Mouse (Mus musculus) heart, embryonic 14.5 days (tissue): ENCODE results near the gene Pelp1. TPM values are rescaled to one million over a fixed set of nuclear protein-coding genes. Genes with fewer than 3 reads are reported as not detected.
"Not testable (repeated sequence)": the region's sequence is repeated elsewhere in the genome, so short reads cannot be mapped to it uniquely, and the experiment has no call there.

Experiments used
- ATAC-seq: fragments of 200-750 bp; cut with Nextera tagmentation; 2 replicates; pipeline ENCODE4 v1.8.0; 2017; ENCODE audit warnings: low read depth, moderate TSS enrichment; ENCODE audit not compliant: insufficient number of reproducible peaks, insufficient read depth, low FRiP score
- H3K27ac ChIP-seq, 2 experiments: fragments of 200-500 bp in 1 of 2; fragments of 300-500 bp in 1 of 2; sonication (generic) in 1 of 2; replicated peaks in 1 of 2; 2 replicates each; pipeline ENCODE4 v1.5.1; 2012 to 2014; ENCODE audit warnings: low read depth in 2 of 2, low read length in 2 of 2, control low read depth in 1 of 2, mild to moderate bottlenecking in 1 of 2, mixed read lengths in 1 of 2; ENCODE audit not compliant: control insufficient read depth in 1 of 2, insufficient read depth in 1 of 2
- H3K27me3 ChIP-seq: fragments of 300-500 bp; sonication (generic); 2 replicates; pipeline ENCODE4 v1.6.1; 2014; ENCODE audit warnings: mild to moderate bottlenecking, low read length, control low read depth; ENCODE audit not compliant: control insufficient read depth, insufficient read depth
- H3K36me3 ChIP-seq: fragments of 300-500 bp; sonication (generic); 2 replicates; pipeline ENCODE4 v1.6.1; 2014; ENCODE audit warnings: mild to moderate bottlenecking, control low read depth, low read length, mixed read lengths; ENCODE audit not compliant: control insufficient read depth, insufficient read depth
- H3K4me1 ChIP-seq, 2 experiments: fragments of 200-500 bp in 1 of 2; fragments of 300-500 bp in 1 of 2; sonication (generic) in 1 of 2; 2 replicates each; pipeline ENCODE4 v1.6.1; 2012 to 2014; ENCODE audit warnings: low read length in 2 of 2, control low read depth in 1 of 2, mixed read lengths in 1 of 2; ENCODE audit not compliant: control insufficient read depth in 2 of 2, insufficient read depth in 2 of 2
- H3K4me2 ChIP-seq: fragments of 300-500 bp; sonication (generic); 2 replicates; pipeline ENCODE4 v1.6.1; 2014; ENCODE audit warnings: mild to moderate bottlenecking, low read length
- H3K4me3 ChIP-seq, 2 experiments: fragments of 200-500 bp in 1 of 2; fragments of 300-500 bp in 1 of 2; sonication (generic) in 1 of 2; 2 replicates each; pipeline ENCODE4 v1.5.1; 2012 to 2014; ENCODE audit warnings: low read length in 2 of 2, mild to moderate bottlenecking in 2 of 2, control low read depth in 1 of 2, low read depth in 1 of 2, moderate library complexity in 1 of 2; ENCODE audit not compliant: control insufficient read depth in 1 of 2, insufficient read depth in 1 of 2
- H3K9ac ChIP-seq: fragments of 300-500 bp; sonication (generic); 2 replicates; pipeline ENCODE4 v1.6.1; 2014; ENCODE audit warnings: mild to moderate bottlenecking, low read length
- H3K9me3 ChIP-seq: fragments of 300-500 bp; sonication (generic); 2 replicates; pipeline ENCODE4 v1.6.1; 2016; ENCODE audit warnings: low read length, control low read depth; ENCODE audit not compliant: control insufficient read depth
- WGBS: fragments of 180-500 bp; shearing (Covaris S2); extraction: QIAGEN DNeasy Blood & Tissue Kit; methylation state at CpG from one replicate; pipeline ENCODE4 v1.1.7; 2014; 5-methylcytosine and 5-hydroxymethylcytosine counted together
- polyA plus RNA-seq: library from polyadenylated mRNA; unstranded; fragments of >200 nt; fragmentation: Nextera tagmentation; extraction: Ambion mirVana; gene quantifications from 2 replicates; pipeline ENCODE4 v1.2.1, GENCODE M21; 2014

Pelp1 gene
- polyA plus RNA-seq, 1 experiment from 2014 or later, result 17.8 TPM

GRCm38 (mm10) chr11:70381330-70381729 lies 28.5 kb downstream of the Pelp1 start:
- ATAC-seq, result no peak
- Histone ChIP-seq H3K36me3 (peaks cover 13% of the 10 kb centered on the region; the same call in 1 of the 2 replicates), H3K27ac (no peak overlapping the region), H3K27me3 (no peaks in the 10 kb centered on the region), H3K4me1 (peaks cover 4% of the 10 kb centered on the region in 2 experiments; a peak in 3 of 4 replicates), H3K9me3 (no peaks in the 10 kb centered on the region), H3K9ac (no peak overlapping the region), H3K4me3 (no peak overlapping the region), H3K4me2 (no peak overlapping the region)
- 71% methylated on average over 2 of the region's 2 CpGs for WGBS

DNA sequence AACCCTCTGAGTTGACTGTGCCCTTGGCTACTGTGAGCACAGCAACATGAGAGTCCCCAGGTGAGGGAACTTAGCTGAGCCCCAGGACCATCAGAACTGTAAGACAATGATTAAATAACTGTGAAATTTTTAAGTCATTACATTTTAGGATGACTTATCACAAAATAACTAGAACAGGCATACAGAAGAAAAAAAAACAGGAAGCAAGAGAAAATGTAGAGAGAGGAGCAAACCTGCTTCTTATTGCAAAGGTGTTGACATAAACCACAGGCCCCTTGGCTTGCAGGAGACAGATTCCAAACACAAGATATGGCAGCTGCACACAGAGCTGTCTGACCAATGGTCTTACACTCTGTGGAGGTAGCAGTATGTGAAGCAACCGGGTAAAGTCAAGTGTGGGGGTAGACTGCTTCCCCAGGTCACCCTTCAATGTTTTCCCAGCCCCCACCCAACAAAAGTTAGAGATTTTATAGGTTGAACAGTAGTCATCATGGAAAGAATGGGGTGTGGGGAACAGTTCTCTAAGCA lies 29.3 kb downstream of the Pelp1 start:
- peaks cover 4% of the 10 kb centered on the region in 2 experiments; a peak in 3 of 4 replicates for H3K4me1 ChIP-seq

GRCm38 (mm10) chr11:70376054-70376453 lies 33.8 kb downstream of the Pelp1 start:
- 85% methylated on average over 6 of the region's 6 CpGs for WGBS
- no peak overlapping the region for H3K4me2 ChIP-seq
- H3K27ac ChIP-seq, result no peak overlapping the region
- no peak for ATAC-seq
- no peak overlapping the region for H3K4me3 ChIP-seq
- no peaks in the 10 kb centered on the region for H3K36me3 ChIP-seq
- H3K27me3 ChIP-seq, result no peaks in the 10 kb centered on the region
- peaks cover 4% of the 10 kb centered on the region in 2 experiments; a peak in 3 of 4 replicates for H3K4me1 ChIP-seq
- no peak overlapping the region for H3K9ac ChIP-seq
- H3K9me3 ChIP-seq, result no peaks in the 10 kb centered on the region

More for the DNA sequence above, 29.3 kb downstream of the Pelp1 start:
- Histone ChIP-seq H3K27me3 (no peaks in the 10 kb centered on the region), H3K27ac (no peak overlapping the region), H3K4me3 (no peak overlapping the region), H3K4me2 (no peak overlapping the region), H3K9ac (no peak overlapping the region), H3K9me3 (no peaks in the 10 kb centered on the region), H3K36me3 (peaks cover 7% of the 10 kb centered on the region; the same call in 1 of the 2 replicates)
- no peak for ATAC-seq
- WGBS, result 17% methylated on average over 1 of the region's 1 CpGs

GRCm38 (mm10) chr11:70374302-70374701 lies 35.5 kb downstream of the Pelp1 start:
- no peak overlapping the region for H3K9ac ChIP-seq
- H3K4me2 ChIP-seq, result no peak overlapping the region
- H3K9me3 ChIP-seq, result no peaks in the 10 kb centered on the region
- H3K27ac ChIP-seq, result no peak overlapping the region
- no peak overlapping the region for H3K4me3 ChIP-seq
- H3K27me3 ChIP-seq, result no peaks in the 10 kb centered on the region
- no peaks in the 10 kb centered on the region for H3K36me3 ChIP-seq
- H3K4me1 ChIP-seq, result no peaks in the 10 kb centered on the region
- 62% methylated on average over 3 of the region's 3 CpGs for WGBS
- no peak for ATAC-seq

GRCm38 (mm10) chr11:70372849-70373557 lies 36.8 kb downstream of the Pelp1 start:
- Histone ChIP-seq H3K36me3 (no peaks in the 10 kb centered on the region), H3K27ac (no peak overlapping the region), H3K4me2 (no peak overlapping the region), H3K9me3 (no peaks in the 10 kb centered on the region), H3K9ac (no peak overlapping the region), H3K27me3 (no peaks in the 10 kb centered on the region), H3K4me1 (no peaks in the 10 kb centered on the region), H3K4me3 (no peak overlapping the region)
- WGBS, result 79% methylated on average over 7 of the region's 7 CpGs
- ATAC-seq, result no peak

GRCm38 (mm10) chr11:70372396-70372795 lies 37.4 kb downstream of the Pelp1 start:
- H3K9me3 ChIP-seq, result no peaks in the 10 kb centered on the region
- no peaks in the 10 kb centered on the region for H3K4me1 ChIP-seq
- no peak overlapping the region for H3K4me2 ChIP-seq
- H3K27ac ChIP-seq, result no peak overlapping the region
- no peaks in the 10 kb centered on the region for H3K36me3 ChIP-seq
- H3K27me3 ChIP-seq, result no peaks in the 10 kb centered on the region
- ATAC-seq, result no peak
- no peak overlapping the region for H3K9ac ChIP-seq
- no peak overlapping the region for H3K4me3 ChIP-seq

- WGBS, result 65% methylated on average over 2 of the region's 2 CpGs
- not testable (repeated sequence) for H3K36me3 ChIP-seq, H3K9ac ChIP-seq, H3K4me1 ChIP-seq, H3K4me3 ChIP-seq, H3K27me3 ChIP-seq, H3K27ac ChIP-seq, H3K9me3 ChIP-seq, H3K4me2 ChIP-seq, ATAC-seq
Observed at GRCm38 (mm10) chr11:70368626-70369025, 41.2 kb downstream of the Pelp1 start.

GRCm38 (mm10) chr11:70367701-70368100 lies 42.1 kb downstream of the Pelp1 start:
- H3K9ac ChIP-seq, H3K27me3 ChIP-seq, H3K4me2 ChIP-seq, H3K36me3 ChIP-seq, H3K27ac ChIP-seq, H3K4me1 ChIP-seq, ATAC-seq, H3K4me3 ChIP-seq, H3K9me3 ChIP-seq: not testable (repeated sequence)
- 80% methylated on average over 6 of the region's 6 CpGs for WGBS
